Mouse (Mus musculus) hindbrain, embryonic 11.5 days (tissue): Measurements from ENCODE around the gene Rtl1. TPM values are rescaled to one million over a fixed set of nuclear protein-coding genes. Genes with fewer than 3 reads are reported as not detected.

Source experiments
- ATAC-seq: fragments of 200-750 bp; cut with Nextera tagmentation; 2 replicates; pipeline ENCODE4 v1.8.0; 2017; ENCODE audit warnings: mild to moderate bottlenecking, moderate TSS enrichment, moderate library complexity; ENCODE audit not compliant: low FRiP score
- DNase-seq: peaks from one replicate; pipeline ENCODE4 v3.0.0-alpha.2; 2015; ENCODE audit warnings: low spot score
- H3K27ac ChIP-seq: fragments of 300-500 bp; sonication (generic); 2 replicates; pipeline ENCODE4 v1.5.1; 2014; ENCODE audit warnings: mild to moderate bottlenecking, low read depth, low read length
- H3K27me3 ChIP-seq: fragments of 300-500 bp; sonication (generic); 2 replicates; pipeline ENCODE4 v1.6.1; 2014; ENCODE audit warnings: mild to moderate bottlenecking, low read length, moderate library complexity, mixed read lengths; ENCODE audit not compliant: control insufficient read depth, insufficient read depth
- H3K36me3 ChIP-seq: fragments of 300-500 bp; sonication (generic); 2 replicates; pipeline ENCODE4 v1.6.1; 2014; ENCODE audit warnings: mild to moderate bottlenecking, low read length, moderate library complexity, mixed read lengths; ENCODE audit not compliant: control insufficient read depth, insufficient read depth
- H3K4me1 ChIP-seq: fragments of 300-500 bp; sonication (generic); replicated peaks from 2 replicates; pipeline ENCODE4 v1.6.1; 2014; ENCODE audit warnings: low read length, mixed read lengths; ENCODE audit not compliant: control insufficient read depth, insufficient read depth
- H3K4me2 ChIP-seq: fragments of 300-500 bp; sonication (generic); replicated peaks from 2 replicates; pipeline ENCODE4 v1.6.1; 2014; ENCODE audit warnings: mild to moderate bottlenecking, low read depth, low read length
- H3K4me3 ChIP-seq: fragments of 300-500 bp; sonication (generic); 2 replicates; pipeline ENCODE4 v1.5.1; 2014; ENCODE audit warnings: low read depth, low read length
- H3K9ac ChIP-seq: fragments of 300-500 bp; sonication (generic); 2 replicates; pipeline ENCODE4 v1.6.1; 2014; ENCODE audit warnings: low read depth, low read length
- H3K9me3 ChIP-seq: fragments of 300-500 bp; sonication (generic); 2 replicates; pipeline ENCODE4 v1.6.1; 2016; ENCODE audit warnings: low read length; ENCODE audit not compliant: control insufficient read depth
- WGBS: fragments of 180-500 bp; shearing (Covaris S2); extraction: QIAGEN DNeasy Blood & Tissue Kit; methylation state at CpG from one replicate; pipeline ENCODE4 v1.1.7; 2014; 5-methylcytosine and 5-hydroxymethylcytosine counted together
- microRNA counts: library from miRNA; unstranded; fragments of <30 nt; microRNA quantifications from one replicate; lab custom pipeline; 2015
- polyA plus RNA-seq: library from polyadenylated mRNA; unstranded; fragments of >200 nt; fragmentation: Nextera tagmentation; extraction: Ambion mirVana; gene quantifications from 2 replicates; pipeline ENCODE4 v1.2.1, GENCODE M21; 2014

Rtl1 gene
- polyA plus RNA-seq, 1 experiment from 2014 or later, result 0.85 TPM

DNA sequence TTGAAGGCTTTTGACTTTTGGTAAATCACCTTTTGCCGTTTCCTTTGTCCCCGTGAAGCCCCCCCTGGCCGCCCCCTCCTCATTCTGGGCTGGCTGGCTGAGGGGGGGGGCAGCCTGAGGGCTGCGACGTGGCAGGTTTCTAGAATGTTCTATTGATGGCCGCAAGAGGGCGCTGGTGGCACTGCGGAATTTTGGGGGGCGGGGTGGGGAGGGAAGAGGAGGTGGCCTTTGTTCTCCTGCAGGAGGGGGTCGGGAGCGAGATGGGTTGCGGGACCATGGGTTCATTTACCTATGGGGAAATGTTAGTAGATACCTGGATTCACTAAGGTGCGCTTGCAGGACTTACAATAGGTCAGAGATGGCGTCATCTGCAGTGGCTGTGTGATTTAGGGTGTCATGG is 58.1 kb downstream of the Rtl1 start:
- no peak overlapping the region for H3K27ac ChIP-seq
- ATAC-seq, result no peak
- 45% methylated on average over 14 of the region's 14 CpGs for WGBS
- no peaks in the 10 kb centered on the region for H3K9me3 ChIP-seq
- peak overlapping the region; percentile 59 for H3K9ac ChIP-seq
- H3K4me1 ChIP-seq, result peaks cover 2% of the 10 kb centered on the region
- H3K36me3 ChIP-seq, result no peaks in the 10 kb centered on the region
- H3K4me2 ChIP-seq, result peak overlapping the region; percentile 34
- DNase-seq, result peak; percentile 61
- no peaks in the 10 kb centered on the region for H3K27me3 ChIP-seq
- peak overlapping the region; percentile 40 for H3K4me3 ChIP-seq

DNA sequence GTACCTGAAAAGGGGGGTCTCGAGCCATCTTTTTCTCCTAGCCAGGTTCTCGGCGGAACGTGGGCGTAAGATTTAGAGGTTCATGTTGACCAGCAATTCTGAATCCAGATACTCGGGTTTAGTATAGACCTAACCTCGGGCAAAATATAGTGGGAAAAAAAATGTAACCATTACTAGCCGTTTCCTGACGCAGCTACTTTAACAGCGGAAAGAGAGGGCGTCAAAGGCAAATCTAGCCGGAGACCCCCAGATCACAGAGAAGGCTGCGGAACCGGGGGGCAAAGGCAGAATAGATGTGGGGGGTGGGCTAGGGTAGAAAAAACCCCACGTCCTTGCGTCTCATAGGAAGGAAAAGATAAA is 58.6 kb downstream of the Rtl1 start:
- WGBS, result 41% methylated on average over 16 of the region's 16 CpGs
- Histone ChIP-seq H3K4me2 (peak overlapping the region; percentile 34), H3K36me3 (no peaks in the 10 kb centered on the region), H3K4me3 (peak overlapping the region; percentile 40), H3K4me1 (no peaks in the 10 kb centered on the region; the same call in 1 of the 2 replicates), H3K9ac (peak overlapping the region; percentile 59), H3K27ac (no peak overlapping the region), H3K9me3 (no peaks in the 10 kb centered on the region), H3K27me3 (no peaks in the 10 kb centered on the region)
- ATAC-seq, result no peak
- DNase-seq, result no peak

DNA sequence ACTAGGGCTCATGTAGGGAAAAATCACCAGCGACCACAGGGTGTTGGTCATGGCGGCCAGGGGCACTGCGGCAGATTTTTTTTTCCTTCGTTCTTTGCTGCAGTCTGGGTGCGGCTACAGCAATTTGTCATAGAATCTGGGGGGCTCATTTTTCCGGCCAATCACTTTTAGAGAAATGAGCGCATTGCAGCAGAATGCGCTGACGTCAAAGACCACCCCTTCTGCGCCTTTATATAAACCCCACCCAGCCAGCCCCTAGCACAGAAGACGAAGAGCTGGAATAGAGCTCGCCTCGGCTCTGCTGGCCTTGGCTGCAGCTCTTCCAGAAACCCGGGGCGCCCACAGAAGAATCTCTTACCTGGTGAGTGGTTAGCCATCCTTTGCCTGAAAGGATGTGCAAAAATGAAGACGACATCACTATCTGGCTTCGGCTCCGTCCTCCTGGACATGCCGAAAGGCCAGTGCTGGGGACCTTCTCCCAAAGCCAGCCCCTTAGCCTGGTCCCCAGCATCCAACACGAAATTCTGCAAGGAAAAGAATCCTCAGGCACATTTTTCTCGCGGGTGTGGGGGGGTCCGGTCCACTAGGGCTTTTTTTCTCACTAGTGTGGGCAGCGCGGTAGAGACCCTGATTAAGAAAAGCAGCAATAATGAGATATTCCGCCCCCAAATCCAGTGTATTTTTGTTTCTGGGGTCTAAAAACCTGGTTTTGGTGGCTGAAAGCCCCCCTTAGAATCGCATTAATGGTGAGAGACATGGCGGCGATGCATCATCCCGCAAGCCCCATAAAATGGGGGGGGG is 59.2 kb downstream of the Rtl1 start:
- DNase-seq, result peak; percentile 72
- no peaks in the 10 kb centered on the region for H3K36me3 ChIP-seq
- 44% methylated on average over 30 of the region's 30 CpGs for WGBS
- H3K27ac ChIP-seq, result 0 out of 2 replicates have a peak overlapping the region, but pooled peaks have one; percentile 19
- peak; percentile 58; the same call in 1 of the 2 replicates for ATAC-seq
- no peaks in the 10 kb centered on the region for H3K27me3 ChIP-seq
- peak overlapping the region; percentile 59 for H3K9ac ChIP-seq
- peak overlapping the region; percentile 34 for H3K4me2 ChIP-seq
- no peaks in the 10 kb centered on the region for H3K4me1 ChIP-seq
- H3K9me3 ChIP-seq, result no peaks in the 10 kb centered on the region
- H3K4me3 ChIP-seq, result peak overlapping the region; percentile 40

- H3K4me1 ChIP-seq, result no peaks in the 10 kb centered on the region
- 52% methylated on average over 13 of the region's 13 CpGs for WGBS
- H3K36me3 ChIP-seq, result no peaks in the 10 kb centered on the region
- peak overlapping the region; percentile 40; the same call in 1 of the 2 replicates for H3K4me3 ChIP-seq
- no peak overlapping the region for H3K27ac ChIP-seq
- H3K9ac ChIP-seq, result no peak overlapping the region
- ATAC-seq, result no peak
- H3K4me2 ChIP-seq, result peak overlapping the region; percentile 34
- H3K27me3 ChIP-seq, result no peaks in the 10 kb centered on the region
- no peaks in the 10 kb centered on the region for H3K9me3 ChIP-seq
- DNase-seq, result no peak
These were observed 60.2 kb downstream of the Rtl1 start for GRCm38 (mm10) chr12:109539950-109540349.

MicroRNA genes within 50 kb of the gene (microRNA counts, 519-probe panel; counts per million panel counts)
- microRNA mmu-miR-1188 (lab: Ali Mortazavi, UCI) (not detected), microRNA mmu-miR-127 (lab: Ali Mortazavi, UCI) (5,112 counts per million, percentile 70 among the panel's probes with 10 or more counts), microRNA mmu-miR-136 (lab: Ali Mortazavi, UCI) (4,715 counts per million, percentile 58 among the panel's probes with 10 or more counts), microRNA mmu-miR-1906 (lab: Ali Mortazavi, UCI) (not detected), microRNA mmu-miR-337-3p (lab: Ali Mortazavi, UCI) (not detected), microRNA mmu-miR-337-5p (lab: Ali Mortazavi, UCI) (not detected), microRNA mmu-miR-341 (lab: Ali Mortazavi, UCI) (not detected), microRNA mmu-miR-370 (lab: Ali Mortazavi, UCI) (3,398 counts per million, percentile 22 among the panel's probes with 10 or more counts), microRNA mmu-miR-431 (lab: Ali Mortazavi, UCI) (5,121 counts per million, percentile 71 among the panel's probes with 10 or more counts), microRNA mmu-miR-432 (lab: Ali Mortazavi, UCI) (not detected), microRNA mmu-miR-433 (lab: Ali Mortazavi, UCI) (5,082 counts per million, percentile 69 among the panel's probes with 10 or more counts), microRNA mmu-miR-434-3p (lab: Ali Mortazavi, UCI) (4,963 counts per million, percentile 64 among the panel's probes with 10 or more counts), microRNA mmu-miR-434-5p (lab: Ali Mortazavi, UCI) (4,210 counts per million, percentile 41 among the panel's probes with 10 or more counts), microRNA mmu-miR-493 (lab: Ali Mortazavi, UCI) (not detected), microRNA mmu-miR-540-3p (lab: Ali Mortazavi, UCI) (not detected), microRNA mmu-miR-540-5p (lab: Ali Mortazavi, UCI) (not detected), microRNA mmu-miR-665 (lab: Ali Mortazavi, UCI) (not detected), microRNA mmu-miR-673-3p (lab: Ali Mortazavi, UCI) (not detected), microRNA mmu-miR-673-5p (lab: Ali Mortazavi, UCI) (not detected), microRNA mmu-miR-770-3p (lab: Ali Mortazavi, UCI) (not detected), microRNA mmu-miR-770-5p (lab: Ali Mortazavi, UCI) (not detected)

Other genes with a start within 250 kb of the Rtl1 start
- 77.7 and 84.4 TPM in 2 replicates for gene Dlk1, start 147.5 kb downstream of the Rtl1 start, polyA plus RNA-seq